Mouse (Mus musculus): ENCODE data around the gene Ssbp4. TPM values are rescaled to one million over a fixed set of nuclear protein-coding genes. Genes with fewer than 3 reads are reported as not detected.

The Ssbp4 gene
- polyA plus RNA-seq (2015; fragmentation: Nextera tagmentation; extraction: Ambion mirVana): 71.0 and 78.8 TPM in 2 replicates

DNA sequence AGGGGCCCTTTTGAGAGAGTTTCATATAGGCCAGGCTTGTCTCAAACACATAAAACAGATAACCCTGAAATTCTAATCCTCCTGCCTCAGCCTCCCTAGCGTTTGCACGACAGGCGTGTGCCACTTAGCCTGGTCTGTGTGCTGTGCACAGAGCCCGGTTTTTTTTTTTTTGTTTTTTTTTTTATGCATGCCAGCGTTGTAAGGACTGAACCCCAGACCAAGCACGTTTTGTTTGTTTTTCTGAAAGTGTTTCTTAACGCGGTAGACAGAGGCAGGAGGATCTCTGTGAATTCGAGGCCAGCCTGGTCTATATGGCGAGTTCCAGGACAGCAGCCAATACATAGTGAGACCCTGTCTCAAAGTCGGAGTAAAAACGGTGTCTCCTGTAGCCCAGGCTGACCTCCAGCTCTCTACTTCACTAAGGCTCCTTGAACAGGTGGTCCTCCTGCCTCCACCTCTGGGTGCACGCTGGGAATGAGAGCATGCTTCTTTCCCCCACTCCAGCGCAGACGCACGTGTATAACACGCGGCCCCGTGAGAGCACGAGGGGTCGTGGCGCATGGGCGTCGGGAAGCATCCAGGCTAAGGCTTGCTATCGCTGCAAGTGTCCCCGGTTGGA, at the start of gene Ssbp4:
Ssbp4 (minus strand) TSS at position 124 of the 619 bp plus-strand sequence.

GRCm38 (mm10) chr8:70632346-70632892, 23.7 kb upstream of the Ssbp4 start, which contains the start of gene Gdf15:
Gene Gdf15, minus strand, starts transcription at chr8:70632456.

DNA sequence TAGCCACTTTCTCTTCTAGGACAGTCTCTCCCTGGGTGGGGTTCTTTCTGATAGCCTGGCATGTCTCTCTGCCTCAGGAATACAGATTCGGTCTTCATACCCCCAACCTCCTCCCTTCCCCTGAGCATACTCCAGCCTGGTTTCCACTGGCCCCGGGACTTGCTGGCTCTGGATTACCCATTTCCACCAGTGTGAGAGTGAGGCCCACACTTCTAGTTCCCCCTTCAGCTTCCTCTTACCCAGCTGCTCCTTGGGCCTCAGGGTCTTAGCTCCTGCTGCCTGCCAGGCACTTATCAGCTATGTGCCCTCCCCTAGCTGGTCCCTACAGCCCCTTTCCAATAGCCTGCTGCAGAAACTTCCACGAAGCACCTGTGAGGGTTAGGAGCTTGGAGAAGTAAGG, 7.2 kb upstream of the Ssbp4 start, which contains the start of gene Lrrc25:
Lrrc25 (plus strand) TSS at position 262 of the 400 bp plus-strand sequence.

DNA sequence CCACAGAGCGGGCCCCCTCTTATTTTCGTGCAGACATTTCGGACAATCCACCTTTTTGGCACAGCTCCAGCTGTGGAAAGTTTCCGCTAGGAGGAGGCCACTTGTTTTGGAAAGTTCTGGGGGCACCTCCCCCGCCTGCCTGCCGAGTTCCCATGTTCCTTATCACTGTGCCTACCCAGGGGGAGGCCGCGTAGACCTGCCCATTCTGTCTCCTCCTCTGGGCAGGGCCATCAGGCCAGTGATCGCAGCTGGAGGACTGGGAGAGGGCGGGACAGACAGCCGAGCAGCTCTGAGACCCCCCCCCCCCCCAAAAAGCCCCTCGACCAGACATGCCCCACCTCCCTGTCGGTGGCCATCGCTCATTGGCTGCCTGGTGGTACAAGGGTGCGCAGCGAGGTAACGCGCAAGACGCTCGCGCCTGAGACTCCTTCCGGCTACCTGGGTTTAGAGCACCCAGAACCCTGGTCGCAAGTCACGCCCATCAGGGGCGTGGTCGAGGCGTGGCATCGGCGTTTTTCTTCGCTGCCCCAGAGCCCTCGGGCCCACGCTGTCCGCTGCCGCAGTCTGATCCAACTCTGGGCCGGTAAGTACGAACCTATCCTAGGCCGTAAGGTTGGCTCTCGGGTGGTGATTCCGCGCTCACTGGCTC, 14.6 kb downstream of the Ssbp4 start, which contains the start of gene Isyna1:
Isyna1 (plus strand) TSS at position 413 of the 649 bp plus-strand sequence.

Other genes starting within 250 kb of the Ssbp4 start
- gene Comp, start 235.3 kb downstream of the Ssbp4 start, polyA plus RNA-seq (2015; fragmentation: Nextera tagmentation; extraction: Ambion mirVana): 0.15 and 0.18 TPM in 2 replicates
- 7.8 and 8.3 TPM in 2 replicates for gene Crtc1, start 169.3 kb downstream of the Ssbp4 start, polyA plus RNA-seq (2015; fragmentation: Nextera tagmentation; extraction: Ambion mirVana)
- 17.0 and 18.6 TPM in 2 replicates for gene Klhl26, start 131.9 kb downstream of the Ssbp4 start, polyA plus RNA-seq (2015; fragmentation: Nextera tagmentation; extraction: Ambion mirVana)
- gene Tmem59l, start 121.5 kb downstream of the Ssbp4 start, polyA plus RNA-seq (2015; fragmentation: Nextera tagmentation; extraction: Ambion mirVana): not detected in 2 replicates
- gene Crlf1, start 115.7 kb downstream of the Ssbp4 start, polyA plus RNA-seq (2015; fragmentation: Nextera tagmentation; extraction: Ambion mirVana): 0.36 and 0.42 TPM in 2 replicates
- 113 and 116 TPM in 2 replicates for gene Rex1bd, start 102.1 kb downstream of the Ssbp4 start, polyA plus RNA-seq (2015; fragmentation: Nextera tagmentation; extraction: Ambion mirVana)
- gene Uba52, start 98.1 kb downstream of the Ssbp4 start, polyA plus RNA-seq (2015; fragmentation: Nextera tagmentation; extraction: Ambion mirVana): 768 and 841 TPM in 2 replicates
- 200 and 204 TPM in 2 replicates for gene Fkbp8, start 81.1 kb downstream of the Ssbp4 start, polyA plus RNA-seq (2015; fragmentation: Nextera tagmentation; extraction: Ambion mirVana)
- gene Kxd1, start 80.9 kb downstream of the Ssbp4 start, polyA plus RNA-seq (2015; fragmentation: Nextera tagmentation; extraction: Ambion mirVana): 53.9 and 54.6 TPM in 2 replicates
- 11.7 and 12.5 TPM in 2 replicates for gene Ell, start 69.4 kb downstream of the Ssbp4 start, polyA plus RNA-seq (2015; fragmentation: Nextera tagmentation; extraction: Ambion mirVana)
- gene Isyna1, start 14.5 kb downstream of the Ssbp4 start, polyA plus RNA-seq (2015; fragmentation: Nextera tagmentation; extraction: Ambion mirVana): 25.1 and 27.7 TPM in 2 replicates
- gene Lrrc25, start 7.3 kb upstream of the Ssbp4 start, polyA plus RNA-seq (2015; fragmentation: Nextera tagmentation; extraction: Ambion mirVana): 4.4 and 6.6 TPM in 2 replicates
- 0.79 and 2.8 TPM in 2 replicates for gene Gdf15, start 23.6 kb upstream of the Ssbp4 start, polyA plus RNA-seq (2015; fragmentation: Nextera tagmentation; extraction: Ambion mirVana)
- 19.2 and 24.1 TPM in 2 replicates for gene Pgpep1, start 51.5 kb upstream of the Ssbp4 start, polyA plus RNA-seq (2015; fragmentation: Nextera tagmentation; extraction: Ambion mirVana)
- 119 and 132 TPM in 2 replicates for gene Lsm4, start 64.4 kb upstream of the Ssbp4 start, polyA plus RNA-seq (2015; fragmentation: Nextera tagmentation; extraction: Ambion mirVana)
- 41.5 and 52.0 TPM in 2 replicates for gene Jund, start 90.1 kb upstream of the Ssbp4 start, polyA plus RNA-seq (2015; fragmentation: Nextera tagmentation; extraction: Ambion mirVana)
- 0.04 TPM in 1 of 2 replicates, not detected in the other for gene Iqcn, start 94.6 kb upstream of the Ssbp4 start, polyA plus RNA-seq (2015; fragmentation: Nextera tagmentation; extraction: Ambion mirVana)
- 0.19 and 0.20 TPM in 2 replicates for gene Gm3336, start 109.7 kb upstream of the Ssbp4 start, polyA plus RNA-seq (2015; fragmentation: Nextera tagmentation; extraction: Ambion mirVana)
- gene Pde4c, start 114.8 kb upstream of the Ssbp4 start, polyA plus RNA-seq (2015; fragmentation: Nextera tagmentation; extraction: Ambion mirVana): 0.05 and 0.10 TPM in 2 replicates
- gene Rab3a, start 145.8 kb upstream of the Ssbp4 start, polyA plus RNA-seq (2015; fragmentation: Nextera tagmentation; extraction: Ambion mirVana): 9.9 and 10.0 TPM in 2 replicates
- gene Mpv17l2, start 152.1 kb upstream of the Ssbp4 start, polyA plus RNA-seq (2015; fragmentation: Nextera tagmentation; extraction: Ambion mirVana): 49.0 and 49.6 TPM in 2 replicates
- gene Pik3r2, start 167.8 kb upstream of the Ssbp4 start, polyA plus RNA-seq (2015; fragmentation: Nextera tagmentation; extraction: Ambion mirVana): 27.2 and 27.8 TPM in 2 replicates
- gene Mast3, start 196.2 kb upstream of the Ssbp4 start, polyA plus RNA-seq (2015; fragmentation: Nextera tagmentation; extraction: Ambion mirVana): 4.8 and 6.3 TPM in 2 replicates
- gene Il12rb1, start 199.6 kb upstream of the Ssbp4 start, polyA plus RNA-seq (2015; fragmentation: Nextera tagmentation; extraction: Ambion mirVana): 0.06 TPM in 1 of 2 replicates, not detected in the other
- 4.0 and 5.5 TPM in 2 replicates for gene Arrdc2, start 230.8 kb upstream of the Ssbp4 start, polyA plus RNA-seq (2015; fragmentation: Nextera tagmentation; extraction: Ambion mirVana)

Data from urinary bladder, postnatal 0 days (tissue).